Comparison of ENCODE assay signal across 9 mouse cellular contexts in genomic region chr1:164899506-164899905, GRCm38 (mm10). TPM values are rescaled to one million over a fixed set of nuclear protein-coding genes. Genes with fewer than 3 reads are reported as not detected.
DNase-seq lines count a peak whose midpoint lies in the region; ATAC-seq and TF ChIP-seq lines count a peak whose summit lies in the region.
"Had no signal": no experiment of that assay in that cellular context is flagged by ENCODE, and none has a peak within 500 bp of the region (broad histone marks: within the 10 kb centered on the region; RNA-seq: fewer than 3 reads in every experiment).

No protein-coding gene starts in this region.

- TF ChIP-seq CTCF in left cerebral cortex, adult 2 months (IDR thresholded peaks at IDR 0.05), result no peak
- TF ChIP-seq CTCF in intestine, postnatal 0 days (IDR thresholded peaks at IDR 0.05; ENCODE audit: low read depth), result no peak
- no peak for TF ChIP-seq CTCF in liver, postnatal 0 days (IDR thresholded peaks at IDR 0.05; ENCODE audit: low read depth)

- 22% methylated on average over 7 of the region's 7 CpGs for WGBS in intestine, postnatal 0 days
- WGBS in liver, postnatal 0 days (ENCODE audit: insufficient replicate concordance), result 34% methylated on average over 7 of the region's 7 CpGs

- 0 out of 2 replicates have a peak, but pooled peaks have one; percentile 46 for ATAC-seq in intestine, postnatal 0 days
- peak; percentile 56 for ATAC-seq in liver, postnatal 0 days
- ATAC-seq in CD4-positive, CD25-positive, alpha-beta regulatory T cell, adult 4 months, result no peak

- peak overlapping the region; percentile 98 for H3K27ac ChIP-seq in left cerebral cortex, adult 2 months
- no peak overlapping the region for H3K27ac ChIP-seq in intestine, postnatal 0 days (ENCODE audit: low read depth, low read length)
- H3K27ac ChIP-seq in liver, postnatal 0 days (ENCODE audit: low read depth), result no peak overlapping the region

- H3K4me3 ChIP-seq in left cerebral cortex, adult 2 months, result peak overlapping the region; percentile 56
- peak overlapping the region; percentile 50 for H3K4me3 ChIP-seq in intestine, postnatal 0 days (ENCODE audit: low read depth, low read length)
- peak overlapping the region; percentile 49 for H3K4me3 ChIP-seq in liver, postnatal 0 days (ENCODE audit: low read depth, low read length)

- intact Hi-C loops in left cerebral cortex, adult 2 months (cut with DNase I), result loop anchor here (1.0 to 10.0 kb wide), 9 partner anchors 27 to 441 kb away; partner anchors contain the start of gene Atp1b1

- H3K9ac ChIP-seq in intestine, postnatal 0 days (ENCODE audit: low read depth, low read length), result 0 out of 2 replicates have a peak overlapping the region, but pooled peaks have one; percentile 31
- peak overlapping the region; percentile 53 for H3K9ac ChIP-seq in liver, postnatal 0 days (replicated peaks)

- no peaks in the 10 kb centered on the region for H3K9me3 ChIP-seq in intestine, postnatal 0 days (ENCODE audit: control insufficient read depth)
- H3K9me3 ChIP-seq in liver, postnatal 0 days (ENCODE audit: low read length), result no peaks in the 10 kb centered on the region

- no peak for TF ChIP-seq EP300 in liver, postnatal 0 days (IDR thresholded peaks at IDR 0.05; ENCODE audit: low read depth)

- no peak for DNase-seq in left cerebral cortex, adult 2 months (ENCODE audit: extremely low spot score in 1 of 2, low spot score in 2 of 2)
- DNase-seq in left cerebral cortex, adult 9 months (ENCODE audit: low spot score in 2 of 2), result no peak
- peak; percentile 59 for DNase-seq in gonadal fat pad, adult 2 months (ENCODE audit: low read depth)
- no peak for DNase-seq in liver, postnatal 0 days
- no peak for DNase-seq in right cerebral cortex, adult 2 months (ENCODE audit: low spot score in 2 of 2)
- no peak for DNase-seq in testis, postnatal 10 days (ENCODE audit: low spot score)

- H3K4me2 ChIP-seq in intestine, postnatal 0 days (replicated peaks; ENCODE audit: low read depth), result peak overlapping the region; percentile 95
- peak overlapping the region; percentile 93 for H3K4me2 ChIP-seq in liver, postnatal 0 days (ENCODE audit: low read depth, low read length)

- no peaks in the 10 kb centered on the region for H3K36me3 ChIP-seq in intestine, postnatal 0 days (ENCODE audit: control insufficient read depth, insufficient read depth)
- no peaks in the 10 kb centered on the region for H3K36me3 ChIP-seq in liver, postnatal 0 days (replicated peaks; ENCODE audit: insufficient read depth, low read length)

- no peaks in the 10 kb centered on the region for H3K27me3 ChIP-seq in intestine, postnatal 0 days (replicated peaks; ENCODE audit: control insufficient read depth, insufficient read depth, low read length)
- H3K27me3 ChIP-seq in liver, postnatal 0 days (ENCODE audit: insufficient read depth, low read length), result no peaks in the 10 kb centered on the region

- H3K4me1 ChIP-seq in intestine, postnatal 0 days (replicated peaks; ENCODE audit: control insufficient read depth, insufficient read depth, low read length), result peaks cover 11% of the 10 kb centered on the region
- peaks cover 6% of the 10 kb centered on the region; the same call in 1 of the 2 replicates for H3K4me1 ChIP-seq in liver, postnatal 0 days (ENCODE audit: insufficient read depth)

RNA-seq across cellular contexts. Expression of gene Xcl1, which starts 35.8 kb away (rescaled TPM):
- not detected for total RNA-seq in left cerebral cortex, adult 2 months (2021)
- polyA plus RNA-seq in gonadal fat pad, adult 2 months (2012; rRNA removed), result 0.28 and 0.43 TPM in 2 replicates
- polyA plus RNA-seq in intestine, postnatal 0 days (2015; fragmentation: Nextera tagmentation; extraction: Ambion mirVana), result 0.31 TPM in 1 of 2 replicates, not detected in the other
- 0.67 and 0.83 TPM in 2 replicates for polyA plus RNA-seq in liver, postnatal 0 days (2015; fragmentation: Nextera tagmentation; extraction: Ambion mirVana)
- polyA plus RNA-seq in CD4-positive, CD25-positive, alpha-beta regulatory T cell, adult 4 months (2017; shearing (Covaris generic)), result 1 to 10 TPM; 4.4 to 8.0 TPM
- total RNA-seq: MEL had no signal
